Mouse (Mus musculus): Measurements from ENCODE around the gene Cgrrf1. TPM values are rescaled to one million over a fixed set of nuclear protein-coding genes. Genes with fewer than 3 reads are reported as not detected.

The Cgrrf1 gene
- polyA plus RNA-seq, 1 experiment from 2014 or later, result 32.0 TPM

GRCm38 (mm10) chr14:46884701-46885428, 52.9 kb downstream of the Cgrrf1 start:
- peak overlapping the region; percentile 73 for H3K9ac ChIP-seq (replicated peaks; ENCODE audit: low read length)
- no peaks in the 10 kb centered on the region for H3K36me3 ChIP-seq (ENCODE audit: insufficient read depth, low read length)
- H3K9me3 ChIP-seq (ENCODE audit: low read length), result no peaks in the 10 kb centered on the region
- peak overlapping the region; percentile 85 for H3K27ac ChIP-seq (ENCODE audit: low read length)
- peak; percentile 47 for ATAC-seq (ENCODE audit: low FRiP score, low TSS enrichment)
- peaks cover 24% of the 10 kb centered on the region for H3K4me1 ChIP-seq (ENCODE audit: insufficient read depth, low read length)
- H3K4me2 ChIP-seq (replicated peaks; ENCODE audit: low read depth, low read length), result peak overlapping the region; percentile 98
- no peaks in the 10 kb centered on the region; the same call in 1 of the 2 replicates for H3K27me3 ChIP-seq (ENCODE audit: insufficient read depth, low read length)
- peak overlapping the region; percentile 73 for H3K4me3 ChIP-seq (ENCODE audit: low read length)
- WGBS, result under 1% methylated on average over 40 of the region's 52 CpGs

DNA sequence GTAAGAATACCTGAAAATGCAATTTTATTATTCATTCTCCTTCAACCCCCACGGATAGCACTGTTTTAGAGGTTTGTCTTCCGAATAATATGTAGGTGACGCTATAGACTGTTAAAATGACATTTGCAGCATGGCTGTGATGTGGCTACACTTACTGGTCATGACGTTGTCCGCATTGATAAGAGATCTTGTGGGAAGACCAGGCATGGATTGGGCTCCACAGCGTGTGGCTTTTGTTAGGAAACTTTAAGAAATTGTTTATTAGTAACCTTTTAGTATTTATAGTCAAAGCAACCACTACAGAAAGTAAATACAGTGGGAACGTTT, 53.5 kb downstream of the Cgrrf1 start:
- Histone ChIP-seq H3K4me1 (ENCODE audit: insufficient read depth, low read length) (peaks cover 24% of the 10 kb centered on the region), H3K4me3 (ENCODE audit: low read length) (peak overlapping the region; percentile 73), H3K27ac (ENCODE audit: low read length) (peak overlapping the region; percentile 85; the same call in 1 of the 2 replicates), H3K4me2 (replicated peaks; ENCODE audit: low read depth, low read length) (peak overlapping the region; percentile 98), H3K36me3 (ENCODE audit: insufficient read depth, low read length) (no peaks in the 10 kb centered on the region), H3K9ac (replicated peaks; ENCODE audit: low read length) (peak overlapping the region; percentile 73), H3K9me3 (ENCODE audit: low read length) (no peaks in the 10 kb centered on the region), H3K27me3 (ENCODE audit: insufficient read depth, low read length) (no peaks in the 10 kb centered on the region; the same call in 1 of the 2 replicates)
- ATAC-seq (ENCODE audit: low FRiP score, low TSS enrichment), result no peak
- WGBS, result under 1% methylated on average over 7 of the region's 7 CpGs

- peak overlapping the region; percentile 73 for H3K4me3 ChIP-seq (ENCODE audit: low read length)
Measured at GRCm38 (mm10) chr14:46885891-46886301, 54.0 kb downstream of the Cgrrf1 start.

GRCm38 (mm10) chr14:46889096-46889495, 57.2 kb downstream of the Cgrrf1 start:
- Histone ChIP-seq H3K27me3 (ENCODE audit: insufficient read depth, low read length) (no peaks in the 10 kb centered on the region), H3K9me3 (ENCODE audit: low read length) (no peaks in the 10 kb centered on the region), H3K4me1 (ENCODE audit: insufficient read depth, low read length) (peaks cover 10% of the 10 kb centered on the region), H3K4me3 (ENCODE audit: low read length) (no peak overlapping the region), H3K9ac (replicated peaks; ENCODE audit: low read length) (no peak overlapping the region), H3K4me2 (replicated peaks; ENCODE audit: low read depth, low read length) (no peak overlapping the region), H3K27ac (ENCODE audit: low read length) (no peak overlapping the region), H3K36me3 (ENCODE audit: insufficient read depth, low read length) (peaks cover 2% of the 10 kb centered on the region; the same call in 1 of the 2 replicates)
- 79% methylated on average over 4 of the region's 4 CpGs for WGBS
- no peak for ATAC-seq (ENCODE audit: low FRiP score, low TSS enrichment)

More at GRCm38 (mm10) chr14:46885891-46886301, 54.0 kb downstream of the Cgrrf1 start:
- 11% methylated on average over 5 of the region's 5 CpGs for WGBS
- Histone ChIP-seq H3K4me1 (ENCODE audit: insufficient read depth, low read length) (peaks cover 24% of the 10 kb centered on the region), H3K4me2 (replicated peaks; ENCODE audit: low read depth, low read length) (peak overlapping the region; percentile 98), H3K36me3 (ENCODE audit: insufficient read depth, low read length) (no peaks in the 10 kb centered on the region), H3K27ac (ENCODE audit: low read length) (peak overlapping the region; percentile 85), H3K27me3 (ENCODE audit: insufficient read depth, low read length) (no peaks in the 10 kb centered on the region; the same call in 1 of the 2 replicates), H3K9ac (replicated peaks; ENCODE audit: low read length) (peak overlapping the region; percentile 73; the same call in 1 of the 2 replicates), H3K9me3 (ENCODE audit: low read length) (no peaks in the 10 kb centered on the region)
- ATAC-seq (ENCODE audit: low FRiP score, low TSS enrichment), result peak; percentile 31

DNA sequence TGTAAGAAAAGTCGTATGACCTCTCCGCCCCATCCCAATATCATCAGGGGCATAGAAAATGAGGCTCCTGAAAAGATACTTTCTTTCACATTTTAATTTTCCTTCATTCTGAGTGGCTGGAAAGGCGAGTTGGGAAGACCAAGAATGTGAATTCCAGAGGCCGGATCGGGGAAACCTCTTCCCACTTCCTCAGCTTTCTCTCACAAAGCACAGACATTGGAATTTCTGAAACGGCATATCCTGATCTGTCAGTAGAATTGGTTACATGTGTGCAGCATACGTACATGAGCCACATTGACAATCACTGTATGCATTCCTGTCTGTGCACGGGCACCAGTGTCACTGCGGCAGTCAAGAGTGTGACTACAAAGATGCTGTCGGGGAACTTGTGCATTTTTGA, 62.0 kb downstream of the Cgrrf1 start:
- ATAC-seq (ENCODE audit: low FRiP score, low TSS enrichment), result no peak
- no peak overlapping the region for H3K4me2 ChIP-seq (replicated peaks; ENCODE audit: low read depth, low read length)
- H3K9ac ChIP-seq (replicated peaks; ENCODE audit: low read length), result no peak overlapping the region
- H3K27me3 ChIP-seq (ENCODE audit: insufficient read depth, low read length), result no peaks in the 10 kb centered on the region
- no peak overlapping the region for H3K27ac ChIP-seq (ENCODE audit: low read length)
- no peaks in the 10 kb centered on the region for H3K9me3 ChIP-seq (ENCODE audit: low read length)
- WGBS, result 87% methylated on average over 10 of the region's 10 CpGs
- H3K36me3 ChIP-seq (ENCODE audit: insufficient read depth, low read length), result peaks cover 3% of the 10 kb centered on the region; the same call in 1 of the 2 replicates
- H3K4me1 ChIP-seq (ENCODE audit: insufficient read depth, low read length), result 0 out of 2 replicates have a peak, but pooled peaks cover 5% of the 10 kb centered on the region
- no peak overlapping the region for H3K4me3 ChIP-seq (ENCODE audit: low read length)

- H3K27me3 ChIP-seq (ENCODE audit: insufficient read depth, low read length), result no peaks in the 10 kb centered on the region
- H3K9me3 ChIP-seq (ENCODE audit: low read length), result no peaks in the 10 kb centered on the region
- WGBS, result 79% methylated on average over 5 of the region's 5 CpGs
- H3K4me3 ChIP-seq (ENCODE audit: low read length), result no peak overlapping the region
- peaks cover 3% of the 10 kb centered on the region; the same call in 1 of the 2 replicates for H3K36me3 ChIP-seq (ENCODE audit: insufficient read depth, low read length)
- no peak overlapping the region for H3K9ac ChIP-seq (replicated peaks; ENCODE audit: low read length)
- no peak overlapping the region for H3K4me2 ChIP-seq (replicated peaks; ENCODE audit: low read depth, low read length)
- H3K4me1 ChIP-seq (ENCODE audit: insufficient read depth, low read length), result 0 out of 2 replicates have a peak, but pooled peaks cover 5% of the 10 kb centered on the region
- no peak overlapping the region for H3K27ac ChIP-seq (ENCODE audit: low read length)
- no peak for ATAC-seq (ENCODE audit: low FRiP score, low TSS enrichment)
Measured at GRCm38 (mm10) chr14:46897953-46898352, 66.0 kb downstream of the Cgrrf1 start.

DNA sequence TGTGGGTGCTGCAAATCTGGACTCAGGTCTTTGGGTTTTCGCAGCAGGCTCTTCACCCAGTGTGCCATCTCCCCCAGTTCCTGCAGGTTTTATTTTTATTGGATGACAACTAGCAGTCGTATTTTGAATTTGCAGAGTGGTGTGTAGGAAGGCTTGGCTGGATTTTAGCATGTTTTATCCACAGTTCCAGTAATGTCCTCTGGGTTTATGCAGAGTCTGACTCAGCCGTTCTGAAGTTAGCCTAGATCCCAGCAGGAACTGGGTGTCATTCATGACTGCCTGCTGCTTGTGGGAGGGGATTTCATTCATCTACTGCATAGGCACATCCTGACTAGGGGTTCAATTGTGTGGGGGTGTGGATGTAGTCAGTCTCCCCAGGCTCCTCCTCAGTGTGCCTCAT, 66.7 kb downstream of the Cgrrf1 start:
- no peak for ATAC-seq (ENCODE audit: low FRiP score, low TSS enrichment)
- Histone ChIP-seq H3K9me3 (ENCODE audit: low read length) (no peaks in the 10 kb centered on the region), H3K4me3 (ENCODE audit: low read length) (no peak overlapping the region), H3K9ac (replicated peaks; ENCODE audit: low read length) (no peak overlapping the region), H3K4me1 (ENCODE audit: insufficient read depth, low read length) (0 out of 2 replicates have a peak, but pooled peaks cover 5% of the 10 kb centered on the region), H3K27ac (ENCODE audit: low read length) (no peak overlapping the region), H3K36me3 (ENCODE audit: insufficient read depth, low read length) (peaks cover 3% of the 10 kb centered on the region; the same call in 1 of the 2 replicates), H3K27me3 (ENCODE audit: insufficient read depth, low read length) (no peaks in the 10 kb centered on the region), H3K4me2 (replicated peaks; ENCODE audit: low read depth, low read length) (no peak overlapping the region)
- WGBS, result 63% methylated on average over 3 of the region's 3 CpGs

DNA sequence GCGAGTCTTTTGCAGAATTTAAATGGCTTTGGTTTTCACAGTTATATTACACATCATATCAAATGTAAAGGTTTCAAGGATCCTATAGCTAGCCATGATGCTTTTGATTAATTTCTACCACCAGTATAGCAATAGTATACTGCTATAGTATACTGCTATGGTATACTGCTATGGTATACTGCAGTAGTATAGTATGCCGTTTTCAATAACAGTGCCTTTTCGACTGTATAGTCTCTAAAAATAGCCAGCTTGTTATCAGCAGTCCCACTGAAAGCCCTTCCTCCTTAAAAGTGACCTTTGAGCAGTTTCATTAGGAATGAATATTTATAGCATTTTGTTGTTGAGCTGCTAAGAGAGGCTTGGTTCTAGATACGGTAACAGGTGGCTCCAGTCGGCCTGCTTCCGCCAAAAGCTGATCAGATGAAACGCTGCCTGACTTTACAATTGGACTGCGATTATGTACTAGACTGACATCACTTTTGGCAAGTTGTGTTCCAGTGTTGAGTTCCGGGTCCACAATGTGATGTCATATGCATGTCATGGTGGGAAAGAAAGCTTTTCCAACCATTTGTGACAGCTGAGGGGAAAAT, 70.7 kb downstream of the Cgrrf1 start:
- no peak for ATAC-seq (ENCODE audit: low FRiP score, low TSS enrichment)
- no peak overlapping the region for H3K4me2 ChIP-seq (replicated peaks; ENCODE audit: low read depth, low read length)
- no peak overlapping the region for H3K27ac ChIP-seq (ENCODE audit: low read length)
- no peaks in the 10 kb centered on the region for H3K36me3 ChIP-seq (ENCODE audit: insufficient read depth, low read length)
- no peaks in the 10 kb centered on the region for H3K27me3 ChIP-seq (ENCODE audit: insufficient read depth, low read length)
- no peaks in the 10 kb centered on the region for H3K9me3 ChIP-seq (ENCODE audit: low read length)
- H3K9ac ChIP-seq (replicated peaks; ENCODE audit: low read length), result no peak overlapping the region
- H3K4me3 ChIP-seq (ENCODE audit: low read length), result no peak overlapping the region
- WGBS, result 65% methylated on average over 9 of the region's 9 CpGs
- H3K4me1 ChIP-seq (ENCODE audit: insufficient read depth, low read length), result 0 out of 2 replicates have a peak, but pooled peaks cover 5% of the 10 kb centered on the region

Measured in kidney, embryonic 16.5 days (tissue).